Mouse (Mus musculus) intestine, embryonic 15.5 days (tissue): ENCODE measurements around the gene Crim1. TPM values are rescaled to one million over a fixed set of nuclear protein-coding genes. Genes with fewer than 3 reads are reported as not detected.

Experiments used
- ATAC-seq: fragments of 200-750 bp; cut with Nextera tagmentation; 2 replicates; pipeline ENCODE4 v1.8.0; 2017; ENCODE audit warnings: moderate TSS enrichment, moderate library complexity
- H3K27ac ChIP-seq: fragments of 300-500 bp; sonication (generic); 2 replicates; pipeline ENCODE4 v1.5.1; 2015; ENCODE audit warnings: mild to moderate bottlenecking, inconsistent platforms
- H3K27me3 ChIP-seq: fragments of 300-500 bp; sonication (generic); replicated peaks from 2 replicates; pipeline ENCODE4 v1.6.1; 2015; ENCODE audit warnings: inconsistent platforms
- H3K36me3 ChIP-seq: fragments of 300-500 bp; sonication (generic); 2 replicates; pipeline ENCODE4 v1.6.1; 2015; ENCODE audit warnings: inconsistent platforms
- H3K4me1 ChIP-seq: fragments of 300-500 bp; sonication (generic); replicated peaks from 2 replicates; pipeline ENCODE4 v1.6.1; 2015; ENCODE audit warnings: inconsistent platforms
- H3K4me2 ChIP-seq: fragments of 300-500 bp; sonication (generic); replicated peaks from 2 replicates; pipeline ENCODE4 v1.6.1; 2015; ENCODE audit warnings: mild to moderate bottlenecking, inconsistent platforms
- H3K4me3 ChIP-seq: fragments of 300-500 bp; sonication (generic); replicated peaks from 2 replicates; pipeline ENCODE4 v1.5.1; 2015; ENCODE audit warnings: inconsistent platforms
- H3K9ac ChIP-seq: fragments of 300-500 bp; sonication (generic); 2 replicates; pipeline ENCODE4 v1.6.1; 2015; ENCODE audit warnings: inconsistent platforms
- H3K9me3 ChIP-seq: fragments of 300-500 bp; sonication (generic); 2 replicates; pipeline ENCODE4 v1.6.1; 2016; ENCODE audit warnings: inconsistent platforms
- WGBS: fragments of 180-500 bp; shearing (Covaris S2); methylation state at CpG from one replicate; pipeline ENCODE4 v1.1.7; 2015; 5-methylcytosine and 5-hydroxymethylcytosine counted together
- polyA plus RNA-seq: library from polyadenylated mRNA; unstranded; fragments of >200 nt; fragmentation: Nextera tagmentation; extraction: Ambion mirVana; gene quantifications from 2 replicates; pipeline ENCODE4 v1.2.1, GENCODE M21; 2015

Crim1 gene
- 5.8 and 5.9 TPM in 2 replicates for polyA plus RNA-seq

DNA sequence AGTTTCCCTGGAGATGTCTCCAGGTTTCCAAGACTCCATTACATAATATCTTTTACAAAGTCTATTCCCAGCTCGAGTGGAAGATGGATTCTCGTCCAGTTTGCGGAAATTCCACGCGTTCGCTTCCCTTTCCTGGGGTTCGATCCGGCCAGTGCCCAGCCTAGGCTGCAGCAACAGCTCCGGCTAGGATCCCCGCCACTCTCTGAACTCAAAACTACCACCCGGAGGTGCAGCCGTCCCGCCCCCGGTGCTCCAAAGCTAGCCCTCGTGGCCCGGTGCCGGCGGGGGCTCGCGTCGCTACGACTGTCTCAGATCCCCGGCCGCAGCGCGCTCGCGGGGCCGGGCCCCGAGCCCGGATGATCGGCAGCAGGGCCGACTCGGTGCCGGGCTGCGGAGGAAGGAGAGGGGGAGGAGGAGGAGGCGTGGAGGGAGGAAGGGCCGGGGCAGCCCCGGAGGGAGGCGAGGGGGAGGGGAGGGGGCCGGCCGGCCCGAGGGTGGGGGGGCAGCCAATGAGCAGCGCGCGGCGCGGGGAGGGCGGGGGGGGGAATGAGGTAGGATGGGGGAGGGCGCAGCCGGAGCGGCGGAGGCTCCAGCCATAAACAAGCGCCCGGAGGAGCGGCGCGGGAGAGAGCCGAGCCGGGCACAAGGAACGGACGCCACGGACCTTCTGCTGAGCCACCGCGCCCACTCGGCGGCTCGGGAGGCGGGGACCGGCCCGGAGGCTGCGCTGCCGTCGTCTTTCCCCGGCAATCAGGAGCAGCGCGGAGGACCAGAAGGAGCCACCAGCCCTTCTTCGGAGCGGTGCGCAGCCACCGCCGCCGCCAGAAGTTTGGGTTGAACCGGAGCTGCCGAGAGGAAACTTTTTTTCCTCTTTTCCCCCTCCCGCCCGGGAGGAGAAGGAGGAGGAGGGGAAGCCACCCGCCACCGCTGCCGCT lies at the start of gene Crim1:
Gene Crim1, plus strand, starts transcription at position 623 of the 935 bp plus-strand sequence.
- H3K4me3 ChIP-seq, result peak within 1 kb of the TSS; percentile 92
- ATAC-seq, result peak; percentile 85
- peak within 1 kb of the TSS; percentile 84 for H3K4me2 ChIP-seq
- no peaks in the 10 kb centered on the region for H3K36me3 ChIP-seq
- H3K27ac ChIP-seq, result peak within 1 kb of the TSS; percentile 94
- 0 out of 2 replicates have a peak, but pooled peaks cover 2% of the 10 kb centered on the region for H3K27me3 ChIP-seq
- peak within 1 kb of the TSS; percentile 85 for H3K9ac ChIP-seq
- peaks cover 14% of the 10 kb centered on the region for H3K4me1 ChIP-seq
- no peaks in the 10 kb centered on the region for H3K9me3 ChIP-seq
- under 1% methylated on average over 59 of the region's 90 CpGs for WGBS

DNA sequence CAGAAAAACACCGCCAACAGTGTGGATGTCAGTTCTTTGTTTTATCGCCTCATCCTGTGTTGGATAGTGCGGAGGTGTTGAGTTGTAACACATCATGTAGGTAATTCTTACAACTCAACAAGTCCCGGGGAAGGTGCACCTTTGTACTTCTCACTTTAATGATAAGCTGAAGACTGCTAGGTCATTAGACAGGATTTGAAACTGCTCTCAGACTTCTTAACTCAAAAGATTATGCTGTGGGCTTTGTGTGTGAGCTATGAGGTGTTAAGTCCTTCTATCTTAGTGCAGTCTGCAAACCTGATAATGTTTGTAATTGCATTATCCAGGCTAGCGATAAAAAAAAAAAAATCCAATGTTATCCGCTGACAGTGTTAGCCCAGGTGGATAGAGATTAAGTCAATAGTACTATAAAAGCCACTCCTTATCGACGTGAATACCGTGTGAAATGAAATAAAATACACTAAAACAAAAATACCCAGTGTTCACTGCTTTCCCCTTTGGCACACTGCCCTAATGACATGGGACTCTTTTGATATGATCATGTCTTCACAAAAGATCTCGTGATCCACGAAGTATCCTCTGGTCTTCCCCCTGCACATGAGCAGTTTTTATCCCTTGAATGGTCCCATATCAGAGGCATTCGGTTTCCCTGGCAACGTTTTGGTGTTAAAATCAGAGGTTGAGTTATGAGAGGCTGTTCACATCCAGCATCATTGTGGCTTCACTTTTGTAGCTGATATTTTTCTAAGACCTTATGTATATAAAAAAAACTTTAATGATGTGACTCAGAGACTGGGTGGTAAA lies 48.4 kb upstream of the Crim1 start:
- Histone ChIP-seq H3K9me3 (no peaks in the 10 kb centered on the region), H3K27me3 (no peaks in the 10 kb centered on the region), H3K36me3 (no peaks in the 10 kb centered on the region), H3K4me3 (no peak overlapping the region), H3K4me2 (no peak overlapping the region), H3K4me1 (0 out of 2 replicates have a peak, but pooled peaks cover 4% of the 10 kb centered on the region), H3K9ac (no peak overlapping the region), H3K27ac (no peak overlapping the region)
- WGBS, result 65% methylated on average over 13 of the region's 13 CpGs
- peak; percentile 95 for ATAC-seq

- H3K36me3 ChIP-seq, result no peaks in the 10 kb centered on the region
- no peaks in the 10 kb centered on the region for H3K27me3 ChIP-seq
- no peaks in the 10 kb centered on the region for H3K4me1 ChIP-seq
- no peaks in the 10 kb centered on the region for H3K9me3 ChIP-seq
- WGBS, result 24% methylated on average over 5 of the region's 5 CpGs
- H3K4me2 ChIP-seq, result no peak overlapping the region
- no peak overlapping the region for H3K27ac ChIP-seq
- no peak overlapping the region for H3K4me3 ChIP-seq
- ATAC-seq, result peak; percentile 62; the same call in 1 of the 2 replicates
- H3K9ac ChIP-seq, result no peak overlapping the region
Measured at GRCm38 (mm10) chr17:78163278-78163677, 36.8 kb upstream of the Crim1 start.

GRCm38 (mm10) chr17:78163724-78164236 lies 36.3 kb upstream of the Crim1 start:
- Histone ChIP-seq H3K4me3 (no peak overlapping the region), H3K27me3 (no peaks in the 10 kb centered on the region), H3K9me3 (no peaks in the 10 kb centered on the region), H3K4me2 (no peak overlapping the region), H3K4me1 (no peaks in the 10 kb centered on the region), H3K27ac (no peak overlapping the region), H3K9ac (no peak overlapping the region), H3K36me3 (no peaks in the 10 kb centered on the region)
- WGBS, result 79% methylated on average over 10 of the region's 10 CpGs
- no peak for ATAC-seq

- Histone ChIP-seq H3K9me3 (no peaks in the 10 kb centered on the region), H3K9ac (no peak overlapping the region), H3K4me3 (no peak overlapping the region), H3K36me3 (no peaks in the 10 kb centered on the region), H3K27ac (no peak overlapping the region), H3K4me1 (no peaks in the 10 kb centered on the region), H3K27me3 (no peaks in the 10 kb centered on the region), H3K4me2 (no peak overlapping the region)
- ATAC-seq, result no peak
Measured at GRCm38 (mm10) chr17:78165855-78166254, 34.2 kb upstream of the Crim1 start.

DNA sequence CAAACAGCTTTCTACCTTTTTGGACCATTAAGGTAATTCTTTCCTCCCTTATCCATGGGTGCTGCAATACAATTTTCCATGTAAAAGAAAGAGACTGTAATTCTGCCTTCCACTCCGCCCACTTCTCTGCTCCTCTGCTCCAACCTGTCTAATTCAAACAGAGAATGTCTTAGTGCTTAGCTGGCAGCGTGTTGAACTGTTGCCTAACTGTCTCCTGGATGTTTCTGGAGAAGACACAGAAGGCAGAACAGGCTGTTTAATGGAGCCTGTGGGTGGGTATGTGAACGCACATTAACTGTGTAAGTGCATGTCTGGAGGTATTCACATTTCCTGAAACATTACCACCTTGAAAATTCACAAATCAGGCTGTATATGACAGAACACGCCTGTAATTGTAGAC lies 33.5 kb upstream of the Crim1 start:
- H3K27ac ChIP-seq, result no peak overlapping the region
- no peak for ATAC-seq

GRCm38 (mm10) chr17:78172371-78172770 lies 27.7 kb upstream of the Crim1 start:
- Histone ChIP-seq H3K36me3 (no peaks in the 10 kb centered on the region), H3K27me3 (no peaks in the 10 kb centered on the region), H3K4me3 (no peak overlapping the region), H3K9ac (no peak overlapping the region), H3K9me3 (no peaks in the 10 kb centered on the region), H3K27ac (no peak overlapping the region), H3K4me2 (no peak overlapping the region), H3K4me1 (no peaks in the 10 kb centered on the region)
- 73% methylated on average over 2 of the region's 2 CpGs for WGBS
- ATAC-seq, result no peak

More for the DNA sequence above, 33.5 kb upstream of the Crim1 start:
- Histone ChIP-seq H3K4me2 (no peak overlapping the region), H3K9me3 (no peaks in the 10 kb centered on the region), H3K36me3 (no peaks in the 10 kb centered on the region), H3K9ac (no peak overlapping the region), H3K4me3 (no peak overlapping the region), H3K27me3 (no peaks in the 10 kb centered on the region), H3K4me1 (no peaks in the 10 kb centered on the region)
- 66% methylated on average over 4 of the region's 4 CpGs for WGBS

DNA sequence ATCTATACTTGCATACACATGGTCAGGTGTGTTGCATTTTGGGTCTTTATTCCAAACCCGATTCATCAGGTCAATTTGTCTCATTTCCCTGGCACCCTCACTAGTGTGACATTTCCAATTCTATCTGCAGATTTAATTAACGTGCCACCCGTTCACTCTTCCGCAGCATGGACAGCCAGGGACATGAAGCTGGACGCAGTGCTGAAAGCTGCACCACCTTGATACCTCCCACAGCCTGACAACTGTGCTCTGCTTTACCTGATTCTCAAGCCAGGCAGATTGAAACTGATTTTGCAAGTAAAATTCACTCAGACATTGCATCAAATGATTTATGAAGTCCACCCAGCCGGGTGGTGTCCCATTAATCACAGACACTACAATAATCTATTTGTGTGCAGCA lies 19.3 kb upstream of the Crim1 start:
- Histone ChIP-seq H3K9ac (no peak overlapping the region), H3K27me3 (no peaks in the 10 kb centered on the region), H3K9me3 (no peaks in the 10 kb centered on the region), H3K4me2 (no peak overlapping the region), H3K27ac (no peak overlapping the region), H3K36me3 (no peaks in the 10 kb centered on the region), H3K4me1 (no peaks in the 10 kb centered on the region), H3K4me3 (no peak overlapping the region)
- no peak for ATAC-seq
- 86% methylated on average over 6 of the region's 6 CpGs for WGBS

DNA sequence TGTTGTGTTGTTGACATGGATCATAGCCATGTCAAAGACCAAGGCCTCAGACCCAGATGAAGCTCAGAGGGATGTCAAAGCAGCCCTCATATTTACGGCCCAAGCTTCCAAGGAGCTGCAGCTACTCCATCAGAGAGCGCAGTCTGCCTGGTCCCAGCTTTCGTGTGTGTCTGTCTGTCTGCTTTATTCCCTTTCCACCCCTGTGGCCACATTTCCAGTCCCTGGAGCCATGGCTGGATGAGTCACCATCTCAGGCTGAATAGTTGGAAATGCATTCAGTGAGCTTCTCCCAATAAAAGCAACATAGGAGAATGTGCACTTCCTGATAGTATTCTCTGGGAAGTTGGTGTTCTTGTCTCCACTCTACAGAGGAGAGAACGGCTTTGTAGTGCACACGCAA lies 3.9 kb upstream of the Crim1 start:
- Histone ChIP-seq H3K4me2 (no peak overlapping the region), H3K27me3 (0 out of 2 replicates have a peak, but pooled peaks cover 2% of the 10 kb centered on the region), H3K4me1 (no peaks in the 10 kb centered on the region), H3K27ac (no peak overlapping the region), H3K9ac (no peak overlapping the region), H3K4me3 (no peak overlapping the region), H3K9me3 (no peaks in the 10 kb centered on the region), H3K36me3 (no peaks in the 10 kb centered on the region)
- ATAC-seq, result no peak
- 92% methylated on average over 5 of the region's 5 CpGs for WGBS

GRCm38 (mm10) chr17:78197111-78197510 lies 2.9 kb upstream of the Crim1 start:
- H3K9ac ChIP-seq, result no peak overlapping the region
- no peak overlapping the region for H3K4me2 ChIP-seq
- H3K27me3 ChIP-seq, result 0 out of 2 replicates have a peak, but pooled peaks cover 2% of the 10 kb centered on the region
- H3K27ac ChIP-seq, result no peak overlapping the region
- WGBS, result 19% methylated on average over 7 of the region's 7 CpGs
- no peak for ATAC-seq
- no peaks in the 10 kb centered on the region for H3K36me3 ChIP-seq
- no peaks in the 10 kb centered on the region for H3K9me3 ChIP-seq
- H3K4me1 ChIP-seq, result peaks cover 4% of the 10 kb centered on the region; the same call in 1 of the 2 replicates
- no peak overlapping the region for H3K4me3 ChIP-seq

- H3K36me3 ChIP-seq, result no peaks in the 10 kb centered on the region
- ATAC-seq, result no peak
- H3K4me2 ChIP-seq, result no peak overlapping the region
- H3K4me1 ChIP-seq, result peaks cover 13% of the 10 kb centered on the region
- no peak overlapping the region for H3K4me3 ChIP-seq
- no peak overlapping the region for H3K27ac ChIP-seq
- 0 out of 2 replicates have a peak, but pooled peaks cover 2% of the 10 kb centered on the region for H3K27me3 ChIP-seq
- H3K9me3 ChIP-seq, result no peaks in the 10 kb centered on the region
- 61% methylated on average over 4 of the region's 4 CpGs for WGBS
- no peak overlapping the region for H3K9ac ChIP-seq
Measured at GRCm38 (mm10) chr17:78198140-78198539, 1.9 kb upstream of the Crim1 start.

GRCm38 (mm10) chr17:78198820-78199219 lies 1.2 kb upstream of the Crim1 start:
- no peaks in the 10 kb centered on the region for H3K36me3 ChIP-seq
- peaks cover 14% of the 10 kb centered on the region for H3K4me1 ChIP-seq
- H3K27ac ChIP-seq, result no peak overlapping the region
- 24% methylated on average over 4 of the region's 4 CpGs for WGBS
- no peaks in the 10 kb centered on the region for H3K9me3 ChIP-seq
- H3K9ac ChIP-seq, result no peak overlapping the region
- no peak for ATAC-seq
- peak overlapping the region; percentile 92; the same call in 1 of the 2 replicates for H3K4me3 ChIP-seq
- H3K27me3 ChIP-seq, result 0 out of 2 replicates have a peak, but pooled peaks cover 2% of the 10 kb centered on the region
- peak overlapping the region; percentile 84; the same call in 1 of the 2 replicates for H3K4me2 ChIP-seq
